Mouse (Mus musculus) cerebellum, adult 2 months (tissue): Measurements from ENCODE around the gene Apoa2.

Experiments
- CTCF ChIP-seq: fragments of 200-500 bp; IDR thresholded peaks from 2 replicates; pipeline ENCODE4 v1.5.1; 2011; ENCODE audit warnings: low read depth, mild to moderate bottlenecking, control low read depth, low read length, moderate library complexity, borderline replicate concordance; ENCODE audit not compliant: insufficient read depth
- POLR2A ChIP-seq: fragments of 200-500 bp; IDR thresholded peaks from 2 replicates; pipeline ENCODE4 v1.6.1; 2011; ENCODE audit warnings: low read length, control low read depth, borderline replicate concordance; ENCODE audit not compliant: insufficient read depth

DNA sequence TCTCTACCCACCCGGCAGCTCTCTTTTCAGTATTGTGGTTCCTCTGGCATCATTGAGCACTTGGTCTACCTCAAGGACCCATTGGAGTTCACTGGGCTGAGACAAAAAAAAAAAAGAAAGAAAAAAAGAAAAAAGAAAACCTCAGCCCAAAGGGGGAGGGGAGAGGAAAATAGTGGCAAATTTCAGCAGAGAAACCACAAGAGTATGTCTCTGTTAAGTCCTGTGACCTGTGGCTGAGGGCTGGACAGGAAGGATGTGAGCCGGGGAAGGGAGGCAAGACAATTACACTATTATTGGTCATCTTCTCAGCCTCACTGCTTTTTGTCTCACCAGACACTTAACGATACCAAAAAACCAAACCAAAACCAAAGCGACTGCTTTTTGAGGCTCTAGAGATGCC is 7.0 kb downstream of the Apoa2 start:
- no peak for TF ChIP-seq CTCF
- no peak for TF ChIP-seq POLR2A
